Mouse (Mus musculus) inflammation-experienced regulatory T-cells (primary cell): Measurements from ENCODE around the gene Gm15127. TPM values are rescaled to one million over a fixed set of nuclear protein-coding genes. Genes with fewer than 3 reads are reported as not detected.

Experiments
- polyA plus RNA-seq, 2 experiments: library from polyadenylated mRNA; unstranded; fragments of 100-300 nt; shearing (Covaris generic); gene quantifications; one replicate each; pipeline ENCODE4 v1.2.1; 2017

Gene Gm15127
- polyA plus RNA-seq, result under 1 TPM in 1 of 2 experiments, not detected in 1; 0.15 TPM

DNA sequence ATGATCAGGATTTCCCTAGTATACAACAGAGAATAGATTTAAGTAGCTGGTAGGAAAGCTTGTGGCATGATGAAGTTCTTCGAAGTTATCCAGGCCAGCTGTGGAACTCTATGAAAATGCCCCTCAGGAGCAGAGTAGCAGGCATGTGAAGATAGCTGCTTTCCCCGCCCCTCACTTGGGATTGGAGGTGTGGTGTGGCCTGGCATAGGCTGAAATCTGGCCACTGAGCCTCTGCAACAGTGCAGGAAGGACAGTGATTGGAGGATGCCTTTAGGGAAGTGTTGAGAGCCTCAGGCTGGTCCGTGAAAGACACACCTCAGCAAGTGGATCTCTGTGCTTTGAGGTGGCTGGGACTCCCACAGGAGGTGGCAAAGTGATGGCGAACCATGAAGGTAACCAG, at the start of gene Gm15127:
TSS of gene Gm15127 (plus strand) at position 301 of the 400 bp plus-strand sequence.

DNA sequence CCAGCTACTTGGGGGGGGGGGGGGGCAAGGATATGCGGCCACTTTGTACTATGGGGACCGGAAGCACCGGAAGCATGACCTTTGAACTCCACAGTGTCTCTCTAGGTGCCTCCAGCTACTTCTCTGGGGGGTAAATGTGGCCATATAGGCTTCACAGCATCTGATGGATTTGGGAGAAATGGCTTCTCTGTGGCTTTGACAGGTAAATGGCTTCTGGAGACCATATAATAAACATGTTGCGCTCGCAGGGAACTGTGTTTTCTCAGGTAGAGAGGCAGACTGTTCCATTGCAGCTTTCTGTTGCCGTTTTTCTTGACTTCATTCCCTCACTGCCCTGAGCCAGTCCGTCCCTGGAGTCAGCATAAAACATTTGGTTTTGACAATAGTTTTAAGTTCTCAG, 48.3 kb upstream of the Gm15127 start, which contains the start of gene Gm8334:
TSS of gene Gm8334 (minus strand) at position 101 of the 400 bp plus-strand sequence.

Other genes with a start within 250 kb of the Gm15127 start
- under 1 TPM in 1 of 2 experiments, not detected in 1; 0.55 TPM for gene Gm15114, start 174.6 kb upstream of the Gm15127 start, polyA plus RNA-seq
- under 1 TPM; 0.10 to 0.50 TPM for gene Gm8334, start 48.4 kb upstream of the Gm15127 start, polyA plus RNA-seq
- under 1 TPM; 0.08 to 0.29 TPM for gene Luzp4, start 194.0 kb downstream of the Gm15127 start, polyA plus RNA-seq